Comparison of ENCODE assay signal across 9 mouse cellular contexts in genomic region chr13:43302239-43302638, GRCm38 (mm10). TPM values are rescaled to one million over a fixed set of nuclear protein-coding genes. Genes with fewer than 3 reads are reported as not detected.
A peak's percentile ranks its signal among the peaks of the same experiment; 100 is the strongest.
DNase-seq lines count a peak whose midpoint lies in the region; ATAC-seq and TF ChIP-seq lines count a peak whose summit lies in the region.
"Had no signal": no experiment of that assay in that cellular context is flagged by ENCODE, and none has a peak within 500 bp of the region (broad histone marks: within the 10 kb centered on the region; RNA-seq: fewer than 3 reads in every experiment).

No protein-coding gene starts in this region.

- DNase-seq in heart, postnatal 14 days: no peak
- peak; percentile 44 for DNase-seq in hindbrain, embryonic 14.5 days (ENCODE audit: low spot score)
- DNase-seq in gastrocnemius, postnatal 14 days: no peak
- no peak for DNase-seq in adrenal gland, adult 8-10 months
- no peak for DNase-seq in adrenal gland, postnatal 14 days
- DNase-seq: kidney, adult 8-10 months had no signal

- no peaks in the 10 kb centered on the region for H3K9me3 ChIP-seq in heart, embryonic 16.5 days (replicated peaks; ENCODE audit: control insufficient read depth, low read length)
- H3K9me3 ChIP-seq in hindbrain, embryonic 14.5 days (ENCODE audit: control insufficient read depth, low read length): no peaks in the 10 kb centered on the region
- no peaks in the 10 kb centered on the region for H3K9me3 ChIP-seq in midbrain, embryonic 16.5 days (replicated peaks; ENCODE audit: control insufficient read depth, low read length, poor library complexity, severe bottlenecking)

- 9% methylated on average over 11 of the region's 11 CpGs for WGBS in heart, embryonic 16.5 days
- 8% methylated on average over 11 of the region's 11 CpGs for WGBS in hindbrain, embryonic 14.5 days
- 4% methylated on average over 11 of the region's 11 CpGs for WGBS in midbrain, embryonic 16.5 days

- H3K9ac ChIP-seq in heart, embryonic 16.5 days (ENCODE audit: low read length): peak overlapping the region; percentile 58
- H3K9ac ChIP-seq in hindbrain, embryonic 14.5 days: peak overlapping the region; percentile 89
- H3K9ac ChIP-seq in midbrain, embryonic 16.5 days (ENCODE audit: low read depth, low read length): peak overlapping the region; percentile 88

- peaks cover 28% of the 10 kb centered on the region for H3K4me1 ChIP-seq in heart, embryonic 16.5 days (ENCODE audit: control insufficient read depth, insufficient read depth, low read length)
- peaks cover 8% of the 10 kb centered on the region for H3K4me1 ChIP-seq in cortical plate, adult 2 months (ENCODE audit: control insufficient read depth, insufficient read depth, low read length)
- peaks cover 42% of the 10 kb centered on the region for H3K4me1 ChIP-seq in hindbrain, embryonic 14.5 days (replicated peaks; ENCODE audit: control insufficient read depth, insufficient read depth, low read length)
- peaks cover 27% of the 10 kb centered on the region for H3K4me1 ChIP-seq in midbrain, embryonic 16.5 days (ENCODE audit: control insufficient read depth, insufficient read depth, low read length)

- no peak for TF ChIP-seq POLR2A in cortical plate, adult 2 months (IDR thresholded peaks at IDR 0.05; ENCODE audit: extremely low read depth, insufficient read depth, low read length)

- H3K4me2 ChIP-seq in heart, embryonic 16.5 days (ENCODE audit: low read depth, low read length): peak overlapping the region; percentile 98
- peak overlapping the region; percentile 77 for H3K4me2 ChIP-seq in hindbrain, embryonic 14.5 days (replicated peaks)
- peak overlapping the region; percentile 68 for H3K4me2 ChIP-seq in midbrain, embryonic 16.5 days (ENCODE audit: low read length)

- no peaks in the 10 kb centered on the region for H3K36me3 ChIP-seq in heart, embryonic 16.5 days (ENCODE audit: control insufficient read depth, insufficient read depth)
- H3K36me3 ChIP-seq in hindbrain, embryonic 14.5 days (replicated peaks; ENCODE audit: control insufficient read depth, insufficient read depth): no peaks in the 10 kb centered on the region
- no peaks in the 10 kb centered on the region for H3K36me3 ChIP-seq in midbrain, embryonic 16.5 days (ENCODE audit: control insufficient read depth, insufficient read depth, low read length)

- no peak for TF ChIP-seq CTCF in cortical plate, adult 2 months (IDR thresholded peaks at IDR 0.05; ENCODE audit: extremely low read depth, insufficient read depth, low read length)

- H3K4me3 ChIP-seq in heart, embryonic 16.5 days (ENCODE audit: low read length): peak overlapping the region; percentile 68
- H3K4me3 ChIP-seq in cortical plate, adult 2 months (ENCODE audit: insufficient read depth, low read length): peak overlapping the region; percentile 79
- peak overlapping the region; percentile 81 for H3K4me3 ChIP-seq in hindbrain, embryonic 14.5 days (replicated peaks; ENCODE audit: low read length)
- peak overlapping the region; percentile 86 for H3K4me3 ChIP-seq in midbrain, embryonic 16.5 days (ENCODE audit: low read depth, low read length)

- intact Hi-C loops in heart, postnatal 14 days (cut with DNase I): loop anchor here (2.0 to 5.0 kb wide), 4 partner anchors 71 to 120 kb away; partner anchors contain the start of gene Nol7
- intact Hi-C loops in gastrocnemius, postnatal 14 days (cut with DNase I; ENCODE audit: low total_unique reads): no loop called here

- no peaks in the 10 kb centered on the region for H3K27me3 ChIP-seq in heart, embryonic 16.5 days (ENCODE audit: control insufficient read depth, insufficient read depth, low read length)
- H3K27me3 ChIP-seq in hindbrain, embryonic 14.5 days (ENCODE audit: control insufficient read depth, insufficient read depth, low read length): peaks cover 18% of the 10 kb centered on the region
- H3K27me3 ChIP-seq in midbrain, embryonic 16.5 days (ENCODE audit: control insufficient read depth, insufficient read depth, low read depth, low read length): no peaks in the 10 kb centered on the region; the same call in 1 of the 2 replicates

- no peak for ATAC-seq in heart, embryonic 16.5 days (replicated peaks; ENCODE audit: extremely low read depth, insufficient read depth, low FRiP score)
- no peak for ATAC-seq in hindbrain, embryonic 14.5 days (ENCODE audit: low FRiP score)
- ATAC-seq in midbrain, embryonic 16.5 days: no peak

- no peak overlapping the region for H3K27ac ChIP-seq in heart, embryonic 16.5 days (ENCODE audit: low read length)
- 0 out of 2 replicates have a peak overlapping the region, but pooled peaks have one; percentile 73 for H3K27ac ChIP-seq in cortical plate, adult 2 months (ENCODE audit: insufficient read depth, low read length)
- H3K27ac ChIP-seq in hindbrain, embryonic 14.5 days: peak overlapping the region; percentile 89; the same call in 1 of the 2 replicates
- peak overlapping the region; percentile 89 for H3K27ac ChIP-seq in midbrain, embryonic 16.5 days (ENCODE audit: low read length)

RNA-seq across cellular contexts. Expression of gene Gfod1, which starts 1.7 kb away (rescaled TPM):
- polyA plus RNA-seq in heart, embryonic 16.5 days (2015; fragmentation: Nextera tagmentation; extraction: Ambion mirVana): 0.92 and 0.93 TPM in 2 replicates
- 10 to 100 TPM; 31.8 to 32.0 TPM for total RNA-seq in heart, postnatal 14 days (2021)
- 39.7 and 42.1 TPM in 2 replicates for polyA plus RNA-seq in cortical plate, adult 2 months (2012; rRNA removed)
- 3.6 and 3.7 TPM in 2 replicates for polyA plus RNA-seq in hindbrain, embryonic 14.5 days (2014; fragmentation: Nextera tagmentation; extraction: Ambion mirVana)
- polyA plus RNA-seq in midbrain, embryonic 16.5 days (2015; fragmentation: Nextera tagmentation; extraction: Ambion mirVana): 2.2 and 2.6 TPM in 2 replicates
- 1 to 10 TPM; 5.2 to 5.3 TPM for total RNA-seq in gastrocnemius, postnatal 14 days (2021)
- 10 to 100 TPM in 1 of 4 experiments, 1 to 10 TPM in 3; 8.1 to 10.0 (median 9.0) TPM for total RNA-seq in adrenal gland, adult 8-10 months (2022)
- 10.5 and 11.0 TPM in 2 replicates for total RNA-seq in adrenal gland, postnatal 14 days (2021)
